Mouse (Mus musculus): ENCODE measurements around the gene Sptbn4. TPM values are rescaled to one million over a fixed set of nuclear protein-coding genes. Genes with fewer than 3 reads are reported as not detected.

The Sptbn4 gene
- polyA plus RNA-seq, 1 experiment from 2014 or later, result 0.30 TPM

- Histone ChIP-seq H3K4me3 (peak overlapping the region; percentile 27), H3K27me3 (ENCODE audit: low read depth, poor library complexity, severe bottlenecking) (peaks cover 83% of the 10 kb centered on the region), H3K36me3 (no peaks in the 10 kb centered on the region), H3K27ac (replicated peaks) (no peak overlapping the region), H3K9me3 (replicated peaks) (0 out of 2 replicates have a peak, but pooled peaks cover 3% of the 10 kb centered on the region), H3K4me1 (peaks cover 29% of the 10 kb centered on the region)
- WGBS, result 3% methylated on average over 29 of the region's 29 CpGs
- DNase-seq (ENCODE audit: low spot score), result no peak
Measured at GRCm38 (mm10) chr7:27364379-27364778, 83.1 kb downstream of the Sptbn4 start.

- under 1% methylated on average over 52 of the region's 52 CpGs for WGBS
- H3K4me3 ChIP-seq, result peak overlapping the region; percentile 62
- DNase-seq (ENCODE audit: low spot score), result peak; percentile 100
- H3K9me3 ChIP-seq (replicated peaks), result no peaks in the 10 kb centered on the region
- H3K36me3 ChIP-seq, result no peaks in the 10 kb centered on the region
- H3K4me1 ChIP-seq, result peaks cover 37% of the 10 kb centered on the region
- H3K27ac ChIP-seq (replicated peaks), result peak overlapping the region; percentile 82
- H3K27me3 ChIP-seq (ENCODE audit: low read depth, poor library complexity, severe bottlenecking), result peaks cover 81% of the 10 kb centered on the region
Measured at GRCm38 (mm10) chr7:27361283-27361946, 86.1 kb downstream of the Sptbn4 start.

GRCm38 (mm10) chr7:27360749-27361148, 86.7 kb downstream of the Sptbn4 start:
- no peaks in the 10 kb centered on the region for H3K9me3 ChIP-seq (replicated peaks)
- peaks cover 41% of the 10 kb centered on the region for H3K4me1 ChIP-seq
- 59% methylated on average over 6 of the region's 6 CpGs for WGBS
- H3K4me3 ChIP-seq, result peak overlapping the region; percentile 62; the same call in 1 of the 2 replicates
- peaks cover 78% of the 10 kb centered on the region for H3K27me3 ChIP-seq (ENCODE audit: low read depth, poor library complexity, severe bottlenecking)
- H3K27ac ChIP-seq (replicated peaks), result peak overlapping the region; percentile 55; the same call in 1 of the 2 replicates
- no peaks in the 10 kb centered on the region for H3K36me3 ChIP-seq
- no peak for DNase-seq (ENCODE audit: low spot score)

GRCm38 (mm10) chr7:27359706-27360358, 87.7 kb downstream of the Sptbn4 start:
- no peak overlapping the region for H3K4me3 ChIP-seq
- no peak for DNase-seq (ENCODE audit: low spot score)
- H3K27ac ChIP-seq (replicated peaks), result no peak overlapping the region
- no peaks in the 10 kb centered on the region for H3K36me3 ChIP-seq
- H3K27me3 ChIP-seq (ENCODE audit: low read depth, poor library complexity, severe bottlenecking), result peaks cover 69% of the 10 kb centered on the region
- 90% methylated on average over 9 of the region's 9 CpGs for WGBS
- peaks cover 47% of the 10 kb centered on the region for H3K4me1 ChIP-seq
- H3K9me3 ChIP-seq (replicated peaks), result no peaks in the 10 kb centered on the region

GRCm38 (mm10) chr7:27359162-27359561, 88.3 kb downstream of the Sptbn4 start:
- Histone ChIP-seq H3K4me1 (peaks cover 47% of the 10 kb centered on the region), H3K27me3 (ENCODE audit: low read depth, poor library complexity, severe bottlenecking) (peaks cover 69% of the 10 kb centered on the region), H3K27ac (replicated peaks) (no peak overlapping the region), H3K36me3 (no peaks in the 10 kb centered on the region), H3K9me3 (replicated peaks) (no peaks in the 10 kb centered on the region), H3K4me3 (no peak overlapping the region)
- no peak for DNase-seq (ENCODE audit: low spot score)
- WGBS, result 68% methylated on average over 2 of the region's 2 CpGs

- 23% methylated on average over 3 of the region's 3 CpGs for WGBS
- Histone ChIP-seq H3K36me3 (peaks cover 9% of the 10 kb centered on the region), H3K4me1 (peaks cover 44% of the 10 kb centered on the region), H3K4me3 (peak overlapping the region; percentile 83; the same call in 1 of the 2 replicates), H3K27me3 (ENCODE audit: low read depth, poor library complexity, severe bottlenecking) (peaks cover 55% of the 10 kb centered on the region), H3K9me3 (replicated peaks) (no peaks in the 10 kb centered on the region), H3K27ac (replicated peaks) (no peak overlapping the region)
- DNase-seq (ENCODE audit: low spot score), result no peak
Measured at GRCm38 (mm10) chr7:27357595-27357978, 89.9 kb downstream of the Sptbn4 start.

- peaks cover 14% of the 10 kb centered on the region for H3K36me3 ChIP-seq
- peak within 1 kb of the TSS; percentile 67 for H3K27ac ChIP-seq (replicated peaks)
- 4% methylated on average over 27 of the region's 27 CpGs for WGBS
- no peak for DNase-seq (ENCODE audit: low spot score)
- peaks cover 49% of the 10 kb centered on the region for H3K27me3 ChIP-seq (ENCODE audit: low read depth, poor library complexity, severe bottlenecking)
- peaks cover 44% of the 10 kb centered on the region for H3K4me1 ChIP-seq
- peak within 1 kb of the TSS; percentile 83 for H3K4me3 ChIP-seq
- no peaks in the 10 kb centered on the region for H3K9me3 ChIP-seq (replicated peaks)
Measured at GRCm38 (mm10) chr7:27356861-27357594, 90.5 kb downstream of the Sptbn4 start, which contains the start of gene Gm20479. Gene Gm20479, minus strand, starts transcription at chr7:27357419.

GRCm38 (mm10) chr7:27356248-27356647, 91.2 kb downstream of the Sptbn4 start:
- H3K4me1 ChIP-seq, result peaks cover 38% of the 10 kb centered on the region
- H3K27me3 ChIP-seq (ENCODE audit: low read depth, poor library complexity, severe bottlenecking), result peaks cover 45% of the 10 kb centered on the region
- H3K9me3 ChIP-seq (replicated peaks), result no peaks in the 10 kb centered on the region
- peak overlapping the region; percentile 83 for H3K4me3 ChIP-seq
- H3K27ac ChIP-seq (replicated peaks), result peak overlapping the region; percentile 67
- no peak for DNase-seq (ENCODE audit: low spot score)
- WGBS, result 2% methylated on average over 16 of the region's 16 CpGs
- H3K36me3 ChIP-seq, result peaks cover 22% of the 10 kb centered on the region

- Histone ChIP-seq H3K27ac (replicated peaks) (peak within 1 kb of the TSS; percentile 82), H3K27me3 (ENCODE audit: low read depth, poor library complexity, severe bottlenecking) (peaks cover 45% of the 10 kb centered on the region), H3K4me3 (peak within 1 kb of the TSS; percentile 83), H3K9me3 (replicated peaks) (no peaks in the 10 kb centered on the region), H3K36me3 (peaks cover 25% of the 10 kb centered on the region), H3K4me1 (peaks cover 33% of the 10 kb centered on the region)
- under 1% methylated on average over 34 of the region's 34 CpGs for WGBS
- DNase-seq (ENCODE audit: low spot score), result peak; percentile 91
Measured at GRCm38 (mm10) chr7:27355745-27356240, 91.7 kb downstream of the Sptbn4 start, which contains the start of gene Shkbp1. Gene Shkbp1, minus strand, starts transcription at chr7:27356019.

- Histone ChIP-seq H3K4me1 (peaks cover 32% of the 10 kb centered on the region), H3K9me3 (replicated peaks) (no peaks in the 10 kb centered on the region), H3K27ac (replicated peaks) (peak overlapping the region; percentile 82), H3K4me3 (peak overlapping the region; percentile 83), H3K36me3 (peaks cover 30% of the 10 kb centered on the region), H3K27me3 (ENCODE audit: low read depth, poor library complexity, severe bottlenecking) (peaks cover 45% of the 10 kb centered on the region)
- 8% methylated on average over 14 of the region's 14 CpGs for WGBS
- DNase-seq (ENCODE audit: low spot score), result no peak
Measured at GRCm38 (mm10) chr7:27355261-27355660, 92.2 kb downstream of the Sptbn4 start.

GRCm38 (mm10) chr7:27354783-27355182, 92.7 kb downstream of the Sptbn4 start:
- Histone ChIP-seq H3K4me1 (peaks cover 32% of the 10 kb centered on the region), H3K9me3 (replicated peaks) (no peaks in the 10 kb centered on the region), H3K27ac (replicated peaks) (no peak overlapping the region), H3K27me3 (ENCODE audit: low read depth, poor library complexity, severe bottlenecking) (peaks cover 43% of the 10 kb centered on the region), H3K4me3 (peak overlapping the region; percentile 83), H3K36me3 (peaks cover 34% of the 10 kb centered on the region)
- DNase-seq (ENCODE audit: low spot score), result no peak
- 54% methylated on average over 4 of the region's 4 CpGs for WGBS

- Histone ChIP-seq H3K9me3 (replicated peaks) (no peaks in the 10 kb centered on the region), H3K36me3 (peaks cover 40% of the 10 kb centered on the region), H3K27me3 (ENCODE audit: low read depth, poor library complexity, severe bottlenecking) (peaks cover 37% of the 10 kb centered on the region), H3K4me1 (peaks cover 32% of the 10 kb centered on the region), H3K27ac (replicated peaks) (no peak overlapping the region), H3K4me3 (peak overlapping the region; percentile 83)
- WGBS, result 30% methylated on average over 6 of the region's 6 CpGs
- no peak for DNase-seq (ENCODE audit: low spot score)
Measured at GRCm38 (mm10) chr7:27354144-27354543, 93.3 kb downstream of the Sptbn4 start.

All from midbrain, embryonic 10.5 days (tissue).